Mouse (Mus musculus) liver, postnatal 0 days (tissue): ENCODE measurements around the gene Impg1. TPM values are rescaled to one million over a fixed set of nuclear protein-coding genes. Genes with fewer than 3 reads are reported as not detected.
A peak's percentile ranks its signal among the peaks of the same experiment; 100 is the strongest.

Source experiments
- ATAC-seq: fragments of 200-750 bp; cut with Nextera tagmentation; 2 replicates; pipeline ENCODE4 v1.8.0; 2017; ENCODE audit warnings: mild to moderate bottlenecking, moderate library complexity
- DNase-seq: peaks from one replicate; pipeline ENCODE4 v3.0.0-alpha.2; 2016
- H3K27ac ChIP-seq: fragments of 300-500 bp; sonication (generic); 2 replicates; pipeline ENCODE4 v1.5.1; 2014; ENCODE audit warnings: antibody characterized with exemption, moderate library complexity, mild to moderate bottlenecking, low read depth
- H3K27me3 ChIP-seq: fragments of 300-500 bp; sonication (generic); 2 replicates; pipeline ENCODE4 v1.6.1; 2014; ENCODE audit warnings: low read length, control low read depth, mixed read lengths; ENCODE audit not compliant: insufficient read depth
- H3K36me3 ChIP-seq: fragments of 300-500 bp; sonication (generic); replicated peaks from 2 replicates; pipeline ENCODE4 v1.6.1; 2014; ENCODE audit warnings: mild to moderate bottlenecking, control low read depth, low read length, moderate library complexity, mixed read lengths; ENCODE audit not compliant: insufficient read depth
- H3K4me1 ChIP-seq: fragments of 300-500 bp; sonication (generic); 2 replicates; pipeline ENCODE4 v1.6.1; 2014; ENCODE audit warnings: antibody characterized with exemption, mild to moderate bottlenecking, control low read depth; ENCODE audit not compliant: insufficient read depth
- H3K4me2 ChIP-seq: fragments of 300-500 bp; sonication (generic); 2 replicates; pipeline ENCODE4 v1.6.1; 2014; ENCODE audit warnings: low read depth, mild to moderate bottlenecking, low read length, moderate library complexity, mixed read lengths
- H3K4me3 ChIP-seq: fragments of 300-500 bp; sonication (generic); 2 replicates; pipeline ENCODE4 v1.5.1; 2014; ENCODE audit warnings: low read depth, low read length
- H3K9ac ChIP-seq: fragments of 300-500 bp; sonication (generic); replicated peaks from 2 replicates; pipeline ENCODE4 v1.6.1; 2014; ENCODE audit warnings: mild to moderate bottlenecking, moderate library complexity
- H3K9me3 ChIP-seq: fragments of 300-500 bp; sonication (generic); 2 replicates; pipeline ENCODE4 v1.6.1; 2016; ENCODE audit warnings: mild to moderate bottlenecking, control low read depth, low read length, mixed read lengths
- CTCF ChIP-seq: sonication (generic); IDR thresholded peaks from 2 replicates; pipeline ENCODE4 v1.5.1; 2016; ENCODE audit warnings: antibody characterized with exemption, low read depth
- EP300 ChIP-seq: IDR thresholded peaks from 2 replicates; pipeline ENCODE4 v1.6.1; 2016; ENCODE audit warnings: antibody characterized with exemption, low read depth, mild to moderate bottlenecking
- WGBS: fragments of 180-500 bp; shearing (Covaris S2); extraction: QIAGEN DNeasy Blood & Tissue Kit; methylation state at CpG from one replicate; pipeline ENCODE4 v1.1.7; 2014; ENCODE audit not compliant: insufficient replicate concordance; 5-methylcytosine and 5-hydroxymethylcytosine counted together
- polyA plus RNA-seq: library from polyadenylated mRNA; unstranded; fragments of >200 nt; fragmentation: Nextera tagmentation; extraction: Ambion mirVana; gene quantifications from 2 replicates; pipeline ENCODE4 v1.2.1, GENCODE M21; 2015

The Impg1 gene
- polyA plus RNA-seq, 1 experiment from 2014 or later, result not detected

- Histone ChIP-seq H3K9ac (no peak overlapping the region), H3K36me3 (no peaks in the 10 kb centered on the region), H3K9me3 (no peaks in the 10 kb centered on the region), H3K4me3 (no peak overlapping the region), H3K27me3 (no peaks in the 10 kb centered on the region), H3K27ac (no peak overlapping the region), H3K4me2 (no peak overlapping the region), H3K4me1 (no peaks in the 10 kb centered on the region)
- DNase-seq, result no peak
- TF ChIP-seq EP300 (no peak), CTCF (no peak)
- no peak for ATAC-seq
Measured at GRCm38 (mm10) chr9:80360063-80360462, 105.2 kb downstream of the Impg1 start.

- DNase-seq, result no peak
- WGBS, result 43% methylated on average over 20 of the region's 20 CpGs
- H3K4me1 ChIP-seq, result no peaks in the 10 kb centered on the region
- no peaks in the 10 kb centered on the region for H3K36me3 ChIP-seq
- no peaks in the 10 kb centered on the region for H3K9me3 ChIP-seq
- H3K27ac ChIP-seq, result no peak overlapping the region
- ATAC-seq, result no peak
- no peak overlapping the region for H3K9ac ChIP-seq
- peak overlapping the region; percentile 29; the same call in 1 of the 2 replicates for H3K4me2 ChIP-seq
- no peak overlapping the region for H3K4me3 ChIP-seq
- TF ChIP-seq EP300 (no peak), CTCF (no peak)
- H3K27me3 ChIP-seq, result no peaks in the 10 kb centered on the region
Measured at GRCm38 (mm10) chr9:80351678-80352331, 113.5 kb downstream of the Impg1 start.

GRCm38 (mm10) chr9:80351295-80351677 lies 114.0 kb downstream of the Impg1 start:
- no peak overlapping the region for H3K4me3 ChIP-seq
- no peaks in the 10 kb centered on the region for H3K36me3 ChIP-seq
- H3K27ac ChIP-seq, result no peak overlapping the region
- H3K27me3 ChIP-seq, result no peaks in the 10 kb centered on the region
- H3K4me1 ChIP-seq, result no peaks in the 10 kb centered on the region
- DNase-seq, result no peak
- WGBS, result 61% methylated on average over 7 of the region's 7 CpGs
- no peaks in the 10 kb centered on the region for H3K9me3 ChIP-seq
- H3K9ac ChIP-seq, result no peak overlapping the region
- peak overlapping the region; percentile 29; the same call in 1 of the 2 replicates for H3K4me2 ChIP-seq
- no peak for TF ChIP-seq CTCF
- TF ChIP-seq EP300, result no peak
- no peak for ATAC-seq

- ATAC-seq (no peak), DNase-seq (no peak)
- Histone ChIP-seq H3K4me1 (no peaks in the 10 kb centered on the region), H3K27ac (no peak overlapping the region), H3K9ac (no peak overlapping the region), H3K27me3 (no peaks in the 10 kb centered on the region), H3K4me3 (no peak overlapping the region), H3K9me3 (no peaks in the 10 kb centered on the region), H3K36me3 (no peaks in the 10 kb centered on the region), H3K4me2 (no peak overlapping the region)
- 74% methylated on average over 6 of the region's 6 CpGs for WGBS
- TF ChIP-seq EP300, result no peak
- TF ChIP-seq CTCF, result no peak
Measured at GRCm38 (mm10) chr9:80344451-80345000, 120.8 kb downstream of the Impg1 start.

- Histone ChIP-seq H3K27me3 (no peaks in the 10 kb centered on the region), H3K4me1 (no peaks in the 10 kb centered on the region), H3K4me2 (no peak overlapping the region), H3K4me3 (no peak overlapping the region), H3K27ac (no peak overlapping the region), H3K36me3 (no peaks in the 10 kb centered on the region), H3K9ac (no peak overlapping the region), H3K9me3 (no peaks in the 10 kb centered on the region)
- 68% methylated on average over 6 of the region's 6 CpGs for WGBS
- no peak for DNase-seq
- ATAC-seq, result no peak
- TF ChIP-seq EP300 (no peak), CTCF (no peak)
Measured at GRCm38 (mm10) chr9:80342520-80342919, 122.8 kb downstream of the Impg1 start.

GRCm38 (mm10) chr9:80341756-80342155 lies 123.5 kb downstream of the Impg1 start:
- no peak for ATAC-seq
- Histone ChIP-seq H3K27ac (no peak overlapping the region), H3K36me3 (no peaks in the 10 kb centered on the region), H3K27me3 (no peaks in the 10 kb centered on the region), H3K4me2 (no peak overlapping the region), H3K9me3 (no peaks in the 10 kb centered on the region), H3K9ac (no peak overlapping the region), H3K4me1 (no peaks in the 10 kb centered on the region), H3K4me3 (no peak overlapping the region)
- no peak for DNase-seq
- 87% methylated on average over 16 of the region's 16 CpGs for WGBS
- TF ChIP-seq EP300, result no peak
- no peak for TF ChIP-seq CTCF

- no peak overlapping the region for H3K9ac ChIP-seq
- DNase-seq, result no peak
- H3K27me3 ChIP-seq, result no peaks in the 10 kb centered on the region
- H3K27ac ChIP-seq, result no peak overlapping the region
- H3K9me3 ChIP-seq, result no peaks in the 10 kb centered on the region
- TF ChIP-seq CTCF (no peak), EP300 (no peak)
- WGBS, result 83% methylated on average over 1 of the region's 1 CpGs
- ATAC-seq, result no peak
- no peak overlapping the region for H3K4me2 ChIP-seq
- no peak overlapping the region for H3K4me3 ChIP-seq
- no peaks in the 10 kb centered on the region for H3K4me1 ChIP-seq
- H3K36me3 ChIP-seq, result no peaks in the 10 kb centered on the region
Measured at GRCm38 (mm10) chr9:80340927-80341326, 124.4 kb downstream of the Impg1 start.
